Mouse (Mus musculus) forebrain, postnatal 0 days (tissue): Measurements from ENCODE around the gene Tmem182. TPM values are rescaled to one million over a fixed set of nuclear protein-coding genes. Genes with fewer than 3 reads are reported as not detected.

Experiments used
- ATAC-seq: fragments of 200-750 bp; cut with Nextera tagmentation; 2 replicates; pipeline ENCODE4 v1.8.0; 2017; ENCODE audit warnings: mild to moderate bottlenecking, moderate library complexity
- DNase-seq: peaks from one replicate; pipeline ENCODE4 v3.0.0-alpha.2; 2015
- H3K27ac ChIP-seq: fragments of 300-500 bp; sonication (generic); 2 replicates; pipeline ENCODE4 v1.5.1; 2014; ENCODE audit warnings: low read depth, mild to moderate bottlenecking, antibody characterized with exemption, low read length, moderate library complexity, mixed read lengths
- H3K27me3 ChIP-seq: fragments of 300-500 bp; sonication (generic); 2 replicates; pipeline ENCODE4 v1.6.1; 2014; ENCODE audit warnings: mild to moderate bottlenecking, low read length, mixed read lengths; ENCODE audit not compliant: insufficient read depth
- H3K36me3 ChIP-seq: fragments of 300-500 bp; sonication (generic); 2 replicates; pipeline ENCODE4 v1.6.1; 2014; ENCODE audit warnings: mild to moderate bottlenecking, moderate library complexity; ENCODE audit not compliant: insufficient read depth
- H3K4me1 ChIP-seq: fragments of 300-500 bp; sonication (generic); 2 replicates; pipeline ENCODE4 v1.6.1; 2014; ENCODE audit warnings: antibody characterized with exemption; ENCODE audit not compliant: insufficient read depth
- H3K4me2 ChIP-seq: fragments of 300-500 bp; sonication (generic); 2 replicates; pipeline ENCODE4 v1.6.1; 2014; ENCODE audit warnings: low read depth, mild to moderate bottlenecking, moderate library complexity
- H3K4me3 ChIP-seq: fragments of 300-500 bp; sonication (generic); 2 replicates; pipeline ENCODE4 v1.5.1; 2014; ENCODE audit warnings: low read depth, low read length, mixed read lengths
- H3K9ac ChIP-seq: fragments of 300-500 bp; sonication (generic); 2 replicates; pipeline ENCODE4 v1.6.1; 2014; ENCODE audit warnings: mild to moderate bottlenecking
- H3K9me3 ChIP-seq: fragments of 300-500 bp; sonication (generic); 2 replicates; pipeline ENCODE4 v1.6.1; 2016; ENCODE audit warnings: low read length
- CTCF ChIP-seq: sonication (generic); IDR thresholded peaks from 2 replicates; pipeline ENCODE4 v1.5.1; 2016; ENCODE audit warnings: antibody characterized with exemption, control low read depth, low read depth
- WGBS: fragments of 180-500 bp; shearing (Covaris S2); extraction: QIAGEN DNeasy Blood & Tissue Kit; methylation state at CpG from one replicate; pipeline ENCODE4 v1.1.7; 2014; 5-methylcytosine and 5-hydroxymethylcytosine counted together
- polyA plus RNA-seq: library from polyadenylated mRNA; unstranded; fragments of >200 nt; fragmentation: Nextera tagmentation; extraction: Ambion mirVana; gene quantifications from 2 replicates; pipeline ENCODE4 v1.2.1, GENCODE M21; 2015
- total RNA-seq: library from RNA; depleted of rRNA; stranded (reverse); fragments of >200 nt; gene quantifications from 2 replicates; pipeline ENCODE4 v1.2.3, GENCODE M21; 2014

The Tmem182 gene
- total and polyA plus RNA-seq, 2 experiments from 2014 or later, result 0.24 to 0.27 TPM

DNA sequence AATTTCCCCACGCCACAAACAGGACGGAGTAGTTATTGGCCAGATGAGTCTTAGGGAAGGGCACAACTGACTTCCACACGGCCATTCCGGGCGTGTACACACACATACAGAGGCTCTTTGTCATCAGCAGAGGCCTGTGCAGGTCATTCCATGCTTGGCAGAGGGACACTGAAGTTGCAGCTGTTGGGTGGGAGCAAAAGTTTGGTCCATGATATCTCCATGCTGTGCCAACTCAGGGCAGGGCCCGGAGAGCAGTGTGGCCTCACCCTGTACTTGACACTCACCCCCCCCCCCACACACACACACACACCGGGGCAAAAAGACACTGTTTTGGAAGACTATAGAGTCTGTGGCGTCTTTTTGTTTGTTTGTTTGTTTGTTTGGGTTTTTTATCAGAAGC is 35.2 kb downstream of the Tmem182 start:
- DNase-seq (no peak), ATAC-seq (no peak)
- no peak overlapping the region for H3K9ac ChIP-seq
- H3K36me3 ChIP-seq, result no peaks in the 10 kb centered on the region
- no peak overlapping the region for H3K4me3 ChIP-seq
- H3K4me1 ChIP-seq, result no peaks in the 10 kb centered on the region
- H3K27me3 ChIP-seq, result no peaks in the 10 kb centered on the region
- H3K27ac ChIP-seq, result no peak overlapping the region
- no peaks in the 10 kb centered on the region for H3K9me3 ChIP-seq
- TF ChIP-seq CTCF, result no peak
- no peak overlapping the region for H3K4me2 ChIP-seq
- WGBS, result 87% methylated on average over 8 of the region's 8 CpGs

DNA sequence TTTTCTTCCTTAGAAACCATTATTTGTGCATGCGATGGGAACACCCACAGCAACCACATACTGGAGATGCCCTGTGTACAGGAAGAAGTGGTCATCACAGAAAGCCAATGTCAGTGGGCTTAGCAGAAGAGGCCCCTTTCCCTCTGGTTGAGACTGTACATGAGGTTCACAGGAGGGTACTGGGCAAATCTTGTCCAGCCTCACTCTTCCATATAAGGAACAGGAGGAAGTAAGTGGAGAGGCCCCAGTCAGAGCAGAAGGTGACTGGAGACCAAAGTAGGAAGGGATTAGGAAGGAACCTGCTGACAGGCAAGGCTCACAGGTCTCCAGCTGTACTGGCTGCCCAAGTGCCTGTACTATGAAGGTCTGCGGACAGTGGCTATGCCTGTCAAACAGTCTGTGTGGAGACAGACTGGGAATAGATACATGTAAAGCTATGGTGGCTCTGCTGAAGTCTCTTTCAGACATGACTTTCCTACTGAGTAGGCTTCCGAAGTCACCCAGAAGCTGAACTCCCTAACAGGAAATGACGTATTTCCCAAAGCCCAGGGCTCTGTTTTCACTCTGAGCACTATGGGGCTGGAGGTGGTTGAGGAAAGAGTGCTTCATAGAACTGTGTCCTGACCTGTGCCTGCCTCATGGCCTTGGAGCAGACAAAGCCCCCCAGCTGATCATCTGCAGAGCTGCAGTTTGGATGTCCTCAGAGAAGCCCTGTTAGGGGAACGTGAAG is 35.8 kb downstream of the Tmem182 start:
- no peak overlapping the region for H3K4me2 ChIP-seq
- no peak overlapping the region for H3K9ac ChIP-seq
- H3K27me3 ChIP-seq, result no peaks in the 10 kb centered on the region
- TF ChIP-seq CTCF, result no peak
- no peak overlapping the region for H3K27ac ChIP-seq
- ATAC-seq (no peak), DNase-seq (no peak)
- no peak overlapping the region for H3K4me3 ChIP-seq
- no peaks in the 10 kb centered on the region for H3K4me1 ChIP-seq
- no peaks in the 10 kb centered on the region for H3K36me3 ChIP-seq
- H3K9me3 ChIP-seq, result no peaks in the 10 kb centered on the region
- WGBS, result 88% methylated on average over 5 of the region's 5 CpGs

DNA sequence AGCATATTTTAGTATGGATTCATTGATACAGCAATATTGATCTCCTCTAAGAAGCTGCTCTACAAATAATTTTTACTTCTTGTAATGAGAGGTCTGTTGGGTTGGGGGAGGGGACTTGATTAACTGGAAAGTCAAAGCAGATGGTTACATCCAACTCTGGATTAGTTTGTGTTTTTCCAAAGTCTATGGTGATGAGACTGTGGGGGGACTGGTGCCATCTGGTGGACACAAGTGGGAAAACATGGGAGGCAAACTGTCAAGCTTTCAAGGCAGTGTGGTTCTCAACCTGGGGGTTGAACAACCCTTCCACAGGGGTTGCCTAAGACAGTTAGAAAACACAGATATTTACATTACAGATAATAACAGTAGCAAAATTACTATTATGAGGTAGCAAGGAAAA is 39.2 kb downstream of the Tmem182 start:
- peak; percentile 75 for DNase-seq
- Histone ChIP-seq H3K9ac (no peak overlapping the region), H3K9me3 (no peaks in the 10 kb centered on the region), H3K27ac (no peak overlapping the region), H3K4me1 (no peaks in the 10 kb centered on the region), H3K36me3 (no peaks in the 10 kb centered on the region), H3K27me3 (no peaks in the 10 kb centered on the region), H3K4me2 (no peak overlapping the region), H3K4me3 (no peak overlapping the region)
- peak; percentile 51; the same call in 1 of the 2 replicates for ATAC-seq
- TF ChIP-seq CTCF, result peak; percentile 92

DNA sequence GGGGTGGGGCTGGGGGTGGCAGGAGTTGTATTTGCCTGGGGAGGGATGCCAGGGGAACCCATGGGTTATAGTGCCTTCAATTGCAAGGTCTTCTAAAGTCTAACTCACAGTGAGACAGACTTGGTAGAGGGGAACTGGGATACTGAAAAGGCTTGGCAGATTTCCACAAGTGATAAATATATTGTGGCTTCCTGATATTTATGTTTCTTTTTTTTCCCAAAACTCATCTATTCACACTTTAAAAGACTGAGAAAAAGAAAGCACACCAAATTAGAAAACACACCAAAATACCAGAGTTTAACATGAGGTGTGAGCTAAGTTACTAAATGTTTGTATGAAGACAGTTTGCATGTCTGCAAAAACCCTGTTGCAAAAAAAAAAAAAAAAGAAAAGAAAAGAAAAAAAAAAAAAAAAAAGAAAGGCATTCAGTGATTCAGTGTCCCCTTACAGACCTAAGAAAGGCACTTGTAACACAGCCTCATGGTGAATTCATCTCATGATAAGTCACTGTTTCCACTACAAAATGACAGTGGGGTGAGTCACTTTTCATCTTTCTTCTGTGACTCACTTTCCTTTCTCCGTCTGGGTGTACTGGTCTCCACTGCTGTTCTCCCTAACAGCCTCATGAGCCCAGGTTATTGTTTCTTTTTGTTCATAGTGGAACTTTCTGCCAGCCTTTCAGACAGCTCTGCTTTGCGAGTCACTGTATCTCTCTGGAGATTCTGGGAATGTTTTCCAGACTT is 42.0 kb downstream of the Tmem182 start:
- Histone ChIP-seq H3K27me3 (no peaks in the 10 kb centered on the region), H3K4me1 (no peaks in the 10 kb centered on the region), H3K9me3 (no peaks in the 10 kb centered on the region), H3K27ac (no peak overlapping the region), H3K4me3 (no peak overlapping the region), H3K4me2 (no peak overlapping the region), H3K9ac (no peak overlapping the region), H3K36me3 (no peaks in the 10 kb centered on the region)
- ATAC-seq (no peak), DNase-seq (no peak)
- no peak for TF ChIP-seq CTCF
- WGBS, result 40% methylated on average over 2 of the region's 2 CpGs

DNA sequence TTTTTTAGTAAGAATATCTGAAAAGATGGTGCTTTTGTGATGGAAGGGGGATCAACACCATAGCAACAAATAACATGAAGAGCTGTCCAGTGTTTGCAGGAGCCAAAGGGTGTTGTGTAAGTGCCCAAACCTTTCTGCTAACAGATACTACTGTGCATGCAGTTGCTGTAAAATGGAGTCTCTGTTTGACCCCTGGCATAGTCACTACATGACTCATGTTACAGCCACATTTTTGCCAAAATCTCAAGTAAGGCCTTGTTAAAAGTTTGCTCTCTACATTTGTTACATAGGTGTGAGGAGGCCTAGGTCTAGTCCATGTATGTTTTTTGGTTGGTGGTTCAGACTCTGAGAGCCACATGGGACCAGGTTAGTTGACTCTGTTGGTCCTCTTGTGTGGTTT is 45.9 kb downstream of the Tmem182 start:
- no peak for TF ChIP-seq CTCF
- no peaks in the 10 kb centered on the region for H3K27me3 ChIP-seq

DNA sequence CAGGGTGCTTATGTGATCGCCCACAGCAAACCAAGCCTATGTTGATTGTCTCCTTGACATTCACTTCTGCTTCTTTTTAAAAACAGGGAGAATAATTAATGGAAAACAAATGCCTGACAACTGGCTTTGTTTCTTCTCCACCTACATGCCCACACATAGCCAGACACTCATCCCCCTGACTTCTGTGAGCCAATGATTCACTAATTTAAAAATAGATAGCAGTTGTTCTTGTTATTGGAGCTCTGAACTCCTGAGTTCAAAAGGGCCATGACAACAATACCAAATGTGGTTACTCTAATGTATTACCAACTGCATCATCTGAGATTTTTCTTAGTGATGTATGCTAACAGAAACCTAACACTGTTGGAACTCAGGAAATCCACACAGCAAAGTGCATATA is 49.9 kb downstream of the Tmem182 start:
- no peak overlapping the region for H3K4me3 ChIP-seq
- 85% methylated on average over 1 of the region's 1 CpGs for WGBS
- no peaks in the 10 kb centered on the region for H3K27me3 ChIP-seq
- H3K4me2 ChIP-seq, result no peak overlapping the region
- H3K36me3 ChIP-seq, result no peaks in the 10 kb centered on the region
- DNase-seq (no peak), ATAC-seq (no peak)
- H3K9ac ChIP-seq, result no peak overlapping the region
- no peaks in the 10 kb centered on the region for H3K9me3 ChIP-seq
- H3K27ac ChIP-seq, result no peak overlapping the region
- H3K4me1 ChIP-seq, result no peaks in the 10 kb centered on the region
- TF ChIP-seq CTCF, result no peak

More for the DNA sequence above, 45.9 kb downstream of the Tmem182 start:
- ATAC-seq (no peak), DNase-seq (no peak)
- H3K4me1 ChIP-seq, result no peaks in the 10 kb centered on the region
- no peak overlapping the region for H3K4me3 ChIP-seq
- H3K4me2 ChIP-seq, result no peak overlapping the region
- no peaks in the 10 kb centered on the region for H3K9me3 ChIP-seq
- no peak overlapping the region for H3K9ac ChIP-seq
- H3K36me3 ChIP-seq, result no peaks in the 10 kb centered on the region
- no peak overlapping the region for H3K27ac ChIP-seq

DNA sequence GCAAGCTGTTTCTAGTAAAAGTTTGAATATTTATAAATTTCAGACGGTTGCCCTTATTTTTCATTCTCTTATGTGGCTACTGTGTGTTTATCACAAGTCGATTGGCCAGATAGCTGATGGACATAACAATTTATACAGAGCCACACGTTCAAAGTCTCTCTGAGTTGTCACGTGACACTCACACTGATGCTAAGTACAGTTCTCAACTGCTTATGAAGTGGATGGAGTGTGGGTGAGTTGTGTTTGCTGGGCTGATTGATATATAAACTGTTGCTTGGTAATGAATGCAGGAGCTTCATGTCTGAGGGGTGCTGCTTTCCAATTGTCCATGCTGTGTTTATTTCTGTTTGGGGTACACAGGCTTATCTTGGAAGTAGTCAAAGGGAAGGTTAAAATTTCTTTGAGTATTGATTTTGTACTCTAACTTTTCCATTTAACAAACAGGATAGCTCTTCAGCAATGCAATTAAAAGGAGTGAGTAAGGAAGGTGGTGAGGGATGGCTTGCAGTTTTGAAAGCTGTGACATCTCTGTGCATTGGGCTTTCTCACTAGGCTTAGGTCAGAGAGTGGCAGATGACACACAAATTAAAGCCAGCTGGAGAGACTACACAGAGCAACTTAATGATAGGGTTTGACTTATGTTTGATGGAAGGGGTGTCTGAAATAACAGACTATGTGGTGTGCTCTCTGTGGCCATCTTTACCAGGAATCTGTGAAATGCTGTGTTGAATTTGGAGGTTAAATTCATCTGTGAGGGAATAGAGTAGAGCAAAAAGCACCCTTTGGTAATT is 51.6 kb downstream of the Tmem182 start:
- Histone ChIP-seq H3K27me3 (no peaks in the 10 kb centered on the region), H3K4me1 (no peaks in the 10 kb centered on the region), H3K4me2 (no peak overlapping the region), H3K4me3 (no peak overlapping the region), H3K36me3 (no peaks in the 10 kb centered on the region), H3K9ac (no peak overlapping the region), H3K27ac (no peak overlapping the region), H3K9me3 (no peaks in the 10 kb centered on the region)
- WGBS, result 63% methylated on average over 4 of the region's 4 CpGs
- peak; percentile 27 for ATAC-seq
- DNase-seq, result no peak
- TF ChIP-seq CTCF, result no peak
